Comparison of ENCODE assay signal across 8 mouse cellular contexts in genomic region chr3:108563309-108563708, GRCm38 (mm10). TPM values are rescaled to one million over a fixed set of nuclear protein-coding genes. Genes with fewer than 3 reads are reported as not detected.
DNase-seq lines count a peak whose midpoint lies in the region; ATAC-seq and TF ChIP-seq lines count a peak whose summit lies in the region.

No protein-coding gene starts in this region.

- peak overlapping the region; percentile 63 for H3K9ac ChIP-seq in heart, embryonic 11.5 days (ENCODE audit: low read depth, low read length)
- peak overlapping the region; percentile 89 for H3K9ac ChIP-seq in kidney, embryonic 16.5 days (replicated peaks; ENCODE audit: low read length)
- H3K9ac ChIP-seq in liver, adult 2 months (ENCODE audit: low read depth, low read length) = peak overlapping the region; percentile 66

- peak overlapping the region; percentile 91 for H3K4me3 ChIP-seq in heart, embryonic 11.5 days (ENCODE audit: low read depth, low read length)
- H3K4me3 ChIP-seq in kidney, embryonic 16.5 days (ENCODE audit: low read length) = peak overlapping the region; percentile 93
- H3K4me3 ChIP-seq in liver, adult 2 months (ENCODE audit: insufficient read depth, low read depth, low read length) = peak overlapping the region; percentile 45

- peak overlapping the region; percentile 89 for H3K4me2 ChIP-seq in heart, embryonic 11.5 days
- peak overlapping the region; percentile 88 for H3K4me2 ChIP-seq in kidney, embryonic 16.5 days (replicated peaks; ENCODE audit: low read depth, low read length)

- WGBS in heart, embryonic 11.5 days (ENCODE audit: insufficient replicate concordance) = 4% methylated on average over 4 of the region's 4 CpGs
- WGBS in kidney, embryonic 16.5 days = 2% methylated on average over 4 of the region's 4 CpGs
- 3% methylated on average over 4 of the region's 4 CpGs for WGBS in liver, adult 2 months

- peaks cover 2% of the 10 kb centered on the region; the same call in 1 of the 2 replicates for H3K79me2 ChIP-seq in liver, adult 2 months (ENCODE audit: control insufficient read depth, insufficient read depth, low read length)

- no peak for TF ChIP-seq POLR2A in brain, embryonic 14.5 days (IDR thresholded peaks at IDR 0.05; ENCODE audit: borderline replicate concordance, extremely low read depth, insufficient read depth, insufficient read length, poor library complexity, severe bottlenecking)
- no peak for TF ChIP-seq POLR2A in liver, adult 2 months (IDR thresholded peaks at IDR 0.05; ENCODE audit: extremely low read depth, insufficient read depth, low read length)

- H3K9me3 ChIP-seq in heart, embryonic 11.5 days (replicated peaks; ENCODE audit: control insufficient read depth, low read length) = no peaks in the 10 kb centered on the region
- H3K9me3 ChIP-seq in kidney, embryonic 16.5 days (ENCODE audit: low read length) = no peaks in the 10 kb centered on the region

- peaks cover 6% of the 10 kb centered on the region; the same call in 1 of the 2 replicates for H3K36me3 ChIP-seq in heart, embryonic 11.5 days (ENCODE audit: control insufficient read depth, insufficient read depth, low read length)
- peaks cover 15% of the 10 kb centered on the region for H3K36me3 ChIP-seq in kidney, embryonic 16.5 days (ENCODE audit: insufficient read depth, low read length)
- H3K36me3 ChIP-seq in liver, adult 2 months (ENCODE audit: control insufficient read depth, insufficient read depth, low read length) = peaks cover 9% of the 10 kb centered on the region; the same call in 1 of the 2 replicates

- H3K27ac ChIP-seq in heart, embryonic 11.5 days (ENCODE audit: low read depth, low read length) = peak overlapping the region; percentile 84
- peak overlapping the region; percentile 94 for H3K27ac ChIP-seq in kidney, embryonic 16.5 days (ENCODE audit: low read length)
- peak overlapping the region; percentile 64 for H3K27ac ChIP-seq in liver, adult 2 months (replicated peaks; ENCODE audit: insufficient read depth, low read depth, low read length)

- H3K27me3 ChIP-seq in heart, embryonic 11.5 days (ENCODE audit: control insufficient read depth, insufficient read depth, low read length) = no peaks in the 10 kb centered on the region
- no peaks in the 10 kb centered on the region for H3K27me3 ChIP-seq in kidney, embryonic 16.5 days (ENCODE audit: insufficient read depth, low read length)
- H3K27me3 ChIP-seq in liver, adult 2 months (ENCODE audit: control insufficient read depth, insufficient read depth, low read length) = no peaks in the 10 kb centered on the region

- peak; percentile 90 for DNase-seq in CD4-positive, CD25-positive, alpha-beta regulatory T cell, adult 2 months (ENCODE audit: low read depth, low spot score)
- peak; percentile 93 for DNase-seq in brain, embryonic 14.5 days (ENCODE audit: low read depth)
- peak; percentile 79 for DNase-seq in liver, adult 2 months (ENCODE audit: extremely low read depth, low read depth, low spot score)
- DNase-seq in spleen, postnatal 36 days (ENCODE audit: low spot score in 2 of 2) = peak; percentile 76 to 83

- peak; percentile 65 for ATAC-seq in erythroblast, adult 5-6 weeks (replicated peaks; ENCODE audit: low FRiP score, poor library complexity, severe bottlenecking)
- ATAC-seq in heart, embryonic 11.5 days (replicated peaks; ENCODE audit: insufficient number of reproducible peaks, low FRiP score, low TSS enrichment) = no peak
- peak; percentile 14; the same call in 1 of the 2 replicates for ATAC-seq in kidney, embryonic 16.5 days (ENCODE audit: low FRiP score, low TSS enrichment)
- peak; percentile 44 for ATAC-seq in monocyte, adult 5-6 weeks (replicated peaks; ENCODE audit: insufficient number of reproducible peaks, low FRiP score, low TSS enrichment, poor library complexity, severe bottlenecking)

- peaks cover 7% of the 10 kb centered on the region for H3K4me1 ChIP-seq in heart, embryonic 11.5 days (ENCODE audit: control insufficient read depth, insufficient read depth, low read length)
- peaks cover 16% of the 10 kb centered on the region for H3K4me1 ChIP-seq in kidney, embryonic 16.5 days (ENCODE audit: insufficient read depth, low read length)
- peaks cover 6% of the 10 kb centered on the region; the same call in 1 of the 2 replicates for H3K4me1 ChIP-seq in liver, adult 2 months (ENCODE audit: control insufficient read depth, insufficient read depth, low read length)

- peak; percentile 76; the same call in 1 of the 2 replicates for TF ChIP-seq CTCF in brain, embryonic 14.5 days (IDR thresholded peaks at IDR 0.05; ENCODE audit: borderline replicate concordance, extremely low read depth, insufficient read depth, insufficient read length)
- peak; percentile 68 for TF ChIP-seq CTCF in liver, adult 2 months (IDR thresholded peaks at IDR 0.05; ENCODE audit: low read depth, low read length)

RNA-seq across cellular contexts. Expression of gene Tmem167b, which starts 1.0 kb away (rescaled TPM):
- polyA plus RNA-seq in brain, embryonic 14.5 days (2012; rRNA removed) = 9.1 and 18.1 TPM in 2 replicates
- 3.8 and 4.8 TPM in 2 replicates for total RNA-seq in erythroblast, adult 5-6 weeks (2015; ENCODE audit: low replicate concordance)
- 18.3 and 21.7 TPM in 2 replicates for total RNA-seq in erythroblast, adult 5-6 weeks (2017; ENCODE audit: low replicate concordance)
- 31.7 and 34.6 TPM in 2 replicates for polyA plus RNA-seq in heart, embryonic 11.5 days (2014; fragmentation: Nextera tagmentation; extraction: Ambion mirVana)
- 38.0 and 38.4 TPM in 2 replicates for polyA plus RNA-seq in kidney, embryonic 16.5 days (2015; fragmentation: Nextera tagmentation; extraction: Ambion mirVana)
- total RNA-seq in liver, adult 2 months (2014; rRNA removed) = 25.0 and 25.7 TPM in 2 replicates
- 2.7 and 3.3 TPM in 2 replicates for polyA plus RNA-seq in liver, adult 2 months (2012; rRNA removed)
- 67.3 to 88.2 TPM (median 82.3 TPM) in 3 replicates for total RNA-seq in monocyte, adult 5-6 weeks (2017)

RNA-seq across cellular contexts. Expression of gene Taf13, which starts 8.2 kb away (rescaled TPM):
- 24.0 and 28.0 TPM in 2 replicates for polyA plus RNA-seq in brain, embryonic 14.5 days (2012; rRNA removed)
- 2.9 and 3.5 TPM in 2 replicates for total RNA-seq in erythroblast, adult 5-6 weeks (2015; ENCODE audit: low replicate concordance)
- total RNA-seq in erythroblast, adult 5-6 weeks (2017; ENCODE audit: low replicate concordance) = 4.7 and 14.1 TPM in 2 replicates
- polyA plus RNA-seq in heart, embryonic 11.5 days (2014; fragmentation: Nextera tagmentation; extraction: Ambion mirVana) = 25.4 and 31.8 TPM in 2 replicates
- 34.0 and 35.6 TPM in 2 replicates for polyA plus RNA-seq in kidney, embryonic 16.5 days (2015; fragmentation: Nextera tagmentation; extraction: Ambion mirVana)
- total RNA-seq in liver, adult 2 months (2014; rRNA removed) = 7.3 and 9.9 TPM in 2 replicates
- 2.5 and 3.0 TPM in 2 replicates for polyA plus RNA-seq in liver, adult 2 months (2012; rRNA removed)
- 40.3 to 53.0 TPM (median 51.7 TPM) in 3 replicates for total RNA-seq in monocyte, adult 5-6 weeks (2017)

RNA-seq across cellular contexts. Expression of gene 5330417C22Rik, which starts 27.0 kb away (rescaled TPM):
- polyA plus RNA-seq in brain, embryonic 14.5 days (2012; rRNA removed) = 7.2 and 9.2 TPM in 2 replicates
- total RNA-seq in erythroblast, adult 5-6 weeks (2015; ENCODE audit: low replicate concordance) = not detected in 2 replicates
- not detected in 2 replicates for total RNA-seq in erythroblast, adult 5-6 weeks (2017; ENCODE audit: low replicate concordance)
- 0.59 and 0.63 TPM in 2 replicates for polyA plus RNA-seq in heart, embryonic 11.5 days (2014; fragmentation: Nextera tagmentation; extraction: Ambion mirVana)
- polyA plus RNA-seq in kidney, embryonic 16.5 days (2015; fragmentation: Nextera tagmentation; extraction: Ambion mirVana) = 1.4 TPM in 2 replicates
- 0.55 and 0.60 TPM in 2 replicates for total RNA-seq in liver, adult 2 months (2014; rRNA removed)
- 0.20 and 0.45 TPM in 2 replicates for polyA plus RNA-seq in liver, adult 2 months (2012; rRNA removed)
- 0.11 to 0.19 TPM in 2 of 3 replicates, not detected in the other for total RNA-seq in monocyte, adult 5-6 weeks (2017)

RNA-seq across cellular contexts. Expression of gene Wdr47, which starts 27.8 kb away (rescaled TPM):
- 91.4 and 92.7 TPM in 2 replicates for polyA plus RNA-seq in brain, embryonic 14.5 days (2012; rRNA removed)
- 2.5 and 3.3 TPM in 2 replicates for total RNA-seq in erythroblast, adult 5-6 weeks (2015; ENCODE audit: low replicate concordance)
- 2.0 and 2.6 TPM in 2 replicates for total RNA-seq in erythroblast, adult 5-6 weeks (2017; ENCODE audit: low replicate concordance)
- 7.5 and 8.9 TPM in 2 replicates for polyA plus RNA-seq in heart, embryonic 11.5 days (2014; fragmentation: Nextera tagmentation; extraction: Ambion mirVana)
- 8.9 and 10.6 TPM in 2 replicates for polyA plus RNA-seq in kidney, embryonic 16.5 days (2015; fragmentation: Nextera tagmentation; extraction: Ambion mirVana)
- 1.2 and 1.7 TPM in 2 replicates for total RNA-seq in liver, adult 2 months (2014; rRNA removed)
- 0.50 and 0.73 TPM in 2 replicates for polyA plus RNA-seq in liver, adult 2 months (2012; rRNA removed)
- total RNA-seq in monocyte, adult 5-6 weeks (2017) = 12.4 to 27.1 TPM (median 13.7 TPM) in 3 replicates

RNA-seq across cellular contexts. Expression of gene 1700013F07Rik, which starts 29.4 kb away (rescaled TPM):
- 2.1 and 2.4 TPM in 2 replicates for polyA plus RNA-seq in brain, embryonic 14.5 days (2012; rRNA removed)
- total RNA-seq in erythroblast, adult 5-6 weeks (2015; ENCODE audit: low replicate concordance) = not detected in 2 replicates
- not detected in 2 replicates for total RNA-seq in erythroblast, adult 5-6 weeks (2017; ENCODE audit: low replicate concordance)
- polyA plus RNA-seq in heart, embryonic 11.5 days (2014; fragmentation: Nextera tagmentation; extraction: Ambion mirVana) = not detected in 2 replicates
- polyA plus RNA-seq in kidney, embryonic 16.5 days (2015; fragmentation: Nextera tagmentation; extraction: Ambion mirVana) = 0.37 and 0.41 TPM in 2 replicates
- total RNA-seq in liver, adult 2 months (2014; rRNA removed) = not detected in 2 replicates
- polyA plus RNA-seq in liver, adult 2 months (2012; rRNA removed) = not detected in 2 replicates
- total RNA-seq in monocyte, adult 5-6 weeks (2017) = not detected in 3 replicates
